Comparison of ENCODE assay signal across 25 mouse cellular contexts in genomic region chr5:128568970-128569369, GRCm38 (mm10). TPM values are rescaled to one million over a fixed set of nuclear protein-coding genes. Genes with fewer than 3 reads are reported as not detected.
"Had no signal": no experiment of that assay in that cellular context is flagged by ENCODE, and none has a peak within 500 bp of the region (broad histone marks: within the 10 kb centered on the region; RNA-seq: fewer than 3 reads in every experiment).

No protein-coding gene starts in this region.

- H3K36me3 ChIP-seq: liver, embryonic 13.5 days; midbrain, embryonic 13.5 days; neural tube, embryonic 13.5 days had no signal

- H3K27ac ChIP-seq: kidney, postnatal 0 days; layer of hippocampus, adult 2 months; liver, embryonic 13.5 days; midbrain, embryonic 13.5 days; neural tube, embryonic 13.5 days; stomach, postnatal 0 days had no signal

- H3K9ac ChIP-seq: liver, embryonic 13.5 days; midbrain, embryonic 13.5 days; neural tube, embryonic 13.5 days had no signal

- H3K27me3 ChIP-seq: liver, embryonic 13.5 days; neural tube, embryonic 13.5 days had no signal

- H3K4me1 ChIP-seq: liver, embryonic 13.5 days had no signal

- ATAC-seq: midbrain, embryonic 13.5 days; midbrain, embryonic 16.5 days had no signal

- DNase-seq: kidney, adult 2 months; kidney, postnatal 25 days; layer of hippocampus, adult 9-11 months; liver, embryonic 13.5 days; lung, adult 2 months; lung, postnatal 14 days; lung, postnatal 4 days; right cerebral cortex, postnatal 14 days; right cerebral cortex, postnatal 4 days; thymus, adult 2 months; thymus, postnatal 14 days; thymus, postnatal 4 days had no signal

- H3K4me3 ChIP-seq: layer of hippocampus, adult 2 months; liver, embryonic 13.5 days; midbrain, embryonic 13.5 days; myocyte; neural tube, embryonic 13.5 days had no signal

- H3K9me3 ChIP-seq: liver, embryonic 13.5 days; midbrain, embryonic 13.5 days; neural tube, embryonic 13.5 days had no signal

- H3K4me2 ChIP-seq: liver, embryonic 13.5 days; midbrain, embryonic 13.5 days; neural tube, embryonic 13.5 days had no signal

RNA-seq across cellular contexts. Expression of gene Fzd10, which starts 31.7 kb away (rescaled TPM):
- total RNA-seq: liver, adult 2 months; megakaryocyte progenitor cell, adult 5-6 weeks; megakaryocyte-erythroid progenitor cell, adult 5-6 weeks; monocyte, adult 5-6 weeks; neutrophil, adult 5-6 weeks had no signal
- polyA plus RNA-seq: liver, adult 2 months; liver, embryonic 16.5 days; myocyte had no signal
